ENCODE assay signal across 19 mouse cellular contexts in the genomic region with DNA sequence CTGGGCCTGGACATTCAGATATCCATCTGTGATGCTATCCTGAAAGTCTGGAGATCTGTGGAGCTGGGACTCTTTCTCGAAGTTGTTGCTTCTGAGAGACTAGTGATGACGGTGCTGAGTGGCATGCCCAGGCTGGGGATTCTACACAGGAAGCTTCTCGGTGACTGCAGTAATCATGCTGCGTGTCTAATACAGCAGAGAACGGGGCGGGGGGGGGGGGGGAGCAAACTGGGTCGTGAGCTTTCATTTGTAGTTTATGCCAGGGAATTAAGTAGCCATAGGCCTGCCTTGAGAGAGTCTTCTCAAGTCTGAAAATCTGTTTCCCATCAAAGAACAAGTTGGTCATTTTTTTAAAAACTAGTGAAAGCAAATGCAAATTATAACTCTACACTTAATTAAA. TPM values are rescaled to one million over a fixed set of nuclear protein-coding genes. Genes with fewer than 3 reads are reported as not detected.
"Had no signal": no experiment of that assay in that cellular context is flagged by ENCODE, and none has a peak within 500 bp of the region (broad histone marks: within the 10 kb centered on the region; RNA-seq: fewer than 3 reads in every experiment).

No protein-coding gene starts in this region.

- H3K36me3 ChIP-seq: liver, embryonic 12.5 days; midbrain, embryonic 10.5 days; midbrain, embryonic 12.5 days; midbrain, embryonic 15.5 days; neural tube, embryonic 12.5 days; stomach, embryonic 15.5 days had no signal

- H3K9ac ChIP-seq: liver, embryonic 12.5 days; liver, embryonic 14.5 days; midbrain, embryonic 12.5 days; midbrain, embryonic 15.5 days; neural tube, embryonic 12.5 days; stomach, embryonic 15.5 days had no signal

- H3K4me1 ChIP-seq: liver, embryonic 12.5 days; midbrain, embryonic 10.5 days; midbrain, embryonic 12.5 days; midbrain, embryonic 15.5 days; neural tube, embryonic 12.5 days; stomach, embryonic 15.5 days had no signal

- H3K9me3 ChIP-seq: liver, embryonic 12.5 days; midbrain, embryonic 10.5 days; midbrain, embryonic 12.5 days; midbrain, embryonic 15.5 days; neural tube, embryonic 12.5 days; stomach, embryonic 15.5 days had no signal

- H3K27me3 ChIP-seq: liver, embryonic 12.5 days; midbrain, embryonic 12.5 days; midbrain, embryonic 15.5 days; neural tube, embryonic 12.5 days; stomach, embryonic 15.5 days had no signal

- H3K4me3 ChIP-seq: liver, embryonic 12.5 days; midbrain, embryonic 10.5 days; midbrain, embryonic 12.5 days; midbrain, embryonic 15.5 days; neural tube, embryonic 12.5 days; stomach, embryonic 15.5 days had no signal

- H3K27ac ChIP-seq: liver, embryonic 12.5 days; liver, embryonic 14.5 days; midbrain, embryonic 10.5 days; midbrain, embryonic 12.5 days; midbrain, embryonic 15.5 days; neural tube, embryonic 12.5 days; stomach, embryonic 15.5 days; stomach, postnatal 0 days had no signal

- ATAC-seq: liver, embryonic 12.5 days; midbrain, embryonic 15.5 days had no signal

- DNase-seq: lung, adult 18-20 months; lung, postnatal 14 days; right cerebral cortex, postnatal 14 days; thymus, adult 2 months; thymus, postnatal 25 days had no signal

- H3K4me2 ChIP-seq: liver, embryonic 12.5 days; midbrain, embryonic 12.5 days; midbrain, embryonic 15.5 days; neural tube, embryonic 12.5 days; stomach, embryonic 15.5 days had no signal

RNA-seq across cellular contexts. Expression of a gene that starts 12.9 kb away (rescaled TPM):
- polyA plus RNA-seq: liver, adult 2 months; liver, embryonic 12.5 days; liver, embryonic 14.5 days; liver, embryonic 16.5 days; midbrain, embryonic 10.5 days; midbrain, embryonic 12.5 days; midbrain, embryonic 15.5 days; midbrain, postnatal 0 days; neural tube, embryonic 12.5 days; neural tube, embryonic 14.5 days; spleen, adult 2 months; stomach, embryonic 15.5 days; stomach, postnatal 0 days; thymus, adult 2 months had no signal

RNA-seq across cellular contexts. Expression of a gene that starts 34.3 kb away (rescaled TPM):
- polyA plus RNA-seq: liver, adult 2 months; liver, embryonic 12.5 days; liver, embryonic 14.5 days; liver, embryonic 16.5 days; midbrain, embryonic 10.5 days; midbrain, embryonic 12.5 days; midbrain, embryonic 15.5 days; midbrain, postnatal 0 days; neural tube, embryonic 12.5 days; neural tube, embryonic 14.5 days; spleen, adult 2 months; stomach, postnatal 0 days; testis, adult 2 months; thymus, adult 2 months had no signal

RNA-seq across cellular contexts. Expression of a gene that starts 37.4 kb away (rescaled TPM):
- polyA plus RNA-seq: liver, adult 2 months; liver, embryonic 12.5 days; liver, embryonic 14.5 days; liver, embryonic 16.5 days; midbrain, embryonic 10.5 days; midbrain, embryonic 12.5 days; midbrain, embryonic 15.5 days; midbrain, postnatal 0 days; neural tube, embryonic 12.5 days; neural tube, embryonic 14.5 days; spleen, adult 2 months; stomach, embryonic 15.5 days; stomach, postnatal 0 days; testis, adult 2 months; thymus, adult 2 months had no signal

RNA-seq across cellular contexts. Expression of a gene that starts 51.6 kb away (rescaled TPM):
- polyA plus RNA-seq: liver, adult 2 months; liver, embryonic 12.5 days; liver, embryonic 14.5 days; liver, embryonic 16.5 days; midbrain, embryonic 10.5 days; midbrain, embryonic 12.5 days; midbrain, embryonic 15.5 days; midbrain, postnatal 0 days; neural tube, embryonic 12.5 days; neural tube, embryonic 14.5 days; spleen, adult 2 months; stomach, embryonic 15.5 days; stomach, postnatal 0 days; testis, adult 2 months; thymus, adult 2 months had no signal
